Mouse (Mus musculus) brain, embryonic 14.5 days (tissue): ENCODE results near the gene Kdm2a. TPM values are rescaled to one million over a fixed set of nuclear protein-coding genes. Genes with fewer than 3 reads are reported as not detected.
A peak's percentile ranks its signal among the peaks of the same experiment; 100 is the strongest.

Experiments
- DNase-seq: peaks from one replicate; pipeline ENCODE4 v3.0.0-alpha.2; 2011; ENCODE audit warnings: low read depth
- CTCF ChIP-seq: fragments of 200-500 bp; IDR thresholded peaks from 2 replicates; pipeline ENCODE4 v1.5.1; 2012; ENCODE audit warnings: inconsistent platforms, mild to moderate bottlenecking, moderate library complexity, borderline replicate concordance; ENCODE audit not compliant: insufficient read depth, insufficient read length; ENCODE audit errors: extremely low read depth
- POLR2A ChIP-seq: fragments of 200-500 bp; IDR thresholded peaks from 2 replicates; pipeline ENCODE4 v1.6.1; 2012; ENCODE audit warnings: mild to moderate bottlenecking, inconsistent platforms, borderline replicate concordance; ENCODE audit not compliant: poor library complexity, insufficient read depth, insufficient read length, severe bottlenecking; ENCODE audit errors: extremely low read depth
- polyA plus RNA-seq: library from polyadenylated mRNA; depleted of rRNA; stranded (reverse); fragments of >200 nt; gene quantifications from 2 replicates; pipeline ENCODE4 v1.2.3, GENCODE M21; 2012

Gene Kdm2a
- polyA plus RNA-seq, 1 experiment, result 88.9 TPM

DNA sequence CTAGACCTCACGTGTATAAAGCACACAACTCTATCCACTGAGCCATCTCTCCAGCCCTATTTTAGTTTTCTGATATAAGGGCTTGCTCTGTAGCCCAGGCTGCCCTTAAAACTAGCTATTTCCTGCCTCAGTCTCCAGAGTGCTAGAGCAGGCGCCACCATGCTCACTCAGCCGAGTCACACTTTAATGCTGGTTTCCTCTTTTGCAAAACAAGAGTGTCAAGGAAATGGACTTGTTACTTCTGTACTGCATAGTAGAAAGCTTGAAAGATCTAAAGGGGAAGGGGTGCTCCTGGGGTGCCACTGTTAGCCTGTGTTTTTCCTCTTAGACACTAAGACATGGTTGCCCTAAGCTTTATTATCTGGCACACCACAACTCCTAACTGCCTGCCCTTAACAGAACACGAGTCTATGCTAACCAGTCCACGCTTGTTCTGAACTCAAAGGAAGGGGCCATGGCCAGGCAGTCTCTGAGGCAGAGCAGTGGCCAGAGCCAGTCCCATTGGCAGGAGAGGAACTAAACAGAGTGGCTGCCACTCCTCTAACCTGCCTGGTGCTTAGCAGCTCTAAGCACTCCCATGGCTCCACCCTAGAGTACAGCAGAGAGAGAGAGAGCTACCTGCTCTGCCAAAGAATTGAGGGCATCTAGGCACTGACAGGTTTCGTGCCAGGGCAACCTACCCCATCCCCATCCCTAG is 98.4 kb downstream of the Kdm2a start:
- DNase-seq, result no peak
- TF ChIP-seq POLR2A (no peak), CTCF (no peak)

DNA sequence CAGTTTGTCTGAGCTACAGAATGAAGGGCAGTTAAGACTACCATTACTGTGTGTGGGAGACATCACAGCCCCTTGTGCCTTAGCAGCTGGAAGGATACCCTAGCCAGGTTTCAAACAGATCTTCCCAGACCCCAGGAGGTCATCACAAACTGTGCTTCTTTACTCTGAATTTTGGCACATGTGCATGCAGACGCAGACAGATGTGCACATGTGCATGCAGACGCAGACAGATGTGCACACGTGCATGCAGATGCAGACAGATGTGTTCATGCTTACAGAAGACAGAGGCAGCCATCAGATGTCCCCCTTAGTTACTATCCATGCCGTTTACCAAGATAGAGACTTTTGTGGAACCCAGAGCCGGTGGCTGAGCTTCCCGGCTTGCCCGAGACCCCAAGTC is 99.0 kb downstream of the Kdm2a start:
- DNase-seq, result no peak
- no peak for TF ChIP-seq CTCF
- no peak for TF ChIP-seq POLR2A

DNA sequence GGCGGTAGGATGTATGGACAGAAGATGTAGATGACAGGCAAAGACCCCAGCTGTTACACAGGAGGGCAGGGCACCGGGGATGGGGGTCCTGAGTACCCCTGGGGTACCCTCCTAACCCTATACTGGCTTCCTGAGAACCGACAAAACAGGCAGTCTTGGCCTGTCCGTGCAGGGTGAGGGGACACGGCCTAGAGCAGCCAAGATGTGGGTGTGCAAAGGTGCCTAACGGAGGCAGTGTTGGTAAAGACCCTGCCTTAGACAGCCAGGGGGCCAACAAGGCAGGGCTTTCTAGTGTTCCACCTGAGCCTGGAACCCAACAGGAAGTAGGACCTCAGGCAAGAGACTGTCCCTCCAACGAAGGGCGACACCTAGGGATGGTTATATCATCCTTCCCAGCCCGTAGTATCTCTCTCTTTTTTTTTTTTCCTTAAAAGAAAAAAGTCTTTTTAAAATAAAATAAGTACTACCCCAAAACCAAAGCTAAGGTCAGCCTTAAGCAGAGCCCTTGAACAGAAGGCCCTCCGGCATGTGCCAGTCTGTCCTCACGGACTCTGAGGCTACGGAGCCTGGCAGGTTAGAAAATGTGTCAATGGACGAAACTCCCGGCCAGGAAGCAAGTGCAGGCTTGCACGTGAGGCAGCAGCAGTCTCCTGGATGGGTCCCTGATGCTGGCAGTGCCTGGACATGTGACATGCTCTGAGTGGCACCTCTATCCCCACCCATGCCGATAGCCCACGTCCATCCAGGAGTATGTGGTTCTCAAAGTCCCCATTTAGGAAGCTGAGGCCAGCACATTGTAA is 99.6 kb downstream of the Kdm2a start:
- no peak for TF ChIP-seq CTCF
- DNase-seq, result no peak

DNA sequence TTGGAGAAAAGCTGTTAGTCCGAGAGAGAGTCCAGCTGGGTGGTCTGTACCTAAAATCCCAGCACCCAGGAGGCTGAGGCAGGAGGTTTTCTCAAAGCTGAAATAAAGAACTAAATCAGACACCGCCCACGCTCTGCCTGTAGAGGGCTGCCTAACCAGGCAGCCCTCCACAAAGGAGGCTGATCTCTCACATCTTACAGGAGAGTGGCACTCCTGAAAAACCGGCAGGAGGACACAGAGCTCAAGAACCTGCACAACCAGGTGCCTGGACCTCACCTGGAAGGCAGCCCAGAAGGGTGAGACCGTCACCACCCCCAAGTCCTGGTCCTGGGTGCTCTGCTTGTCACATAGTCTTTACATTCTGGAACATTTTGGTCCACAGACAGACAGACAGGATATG is 100.2 kb downstream of the Kdm2a start:
- TF ChIP-seq CTCF, result no peak

DNA sequence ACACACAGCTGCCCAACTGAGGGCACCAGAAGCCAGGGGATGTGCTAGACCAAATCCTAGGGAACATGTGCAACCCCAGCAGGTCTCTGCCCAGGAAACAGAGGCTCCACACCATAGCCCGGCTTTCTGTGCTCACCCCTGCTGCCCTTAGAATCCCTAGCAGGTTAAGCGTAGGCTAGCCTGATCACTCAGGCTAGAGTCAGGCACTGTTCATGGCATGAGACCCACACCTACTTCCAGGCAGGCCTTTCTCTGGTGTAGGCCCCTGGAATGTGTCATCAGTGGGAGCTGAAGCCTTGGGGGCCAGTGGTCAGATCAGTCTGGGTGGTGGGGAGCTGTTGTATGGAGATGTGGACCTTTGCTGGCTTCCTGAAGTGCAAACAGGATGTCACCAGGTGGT is 101.5 kb downstream of the Kdm2a start:
- TF ChIP-seq POLR2A, result no peak
- TF ChIP-seq CTCF, result no peak
- no peak for DNase-seq

More for the DNA sequence above, 100.2 kb downstream of the Kdm2a start:
- no peak for DNase-seq

DNA sequence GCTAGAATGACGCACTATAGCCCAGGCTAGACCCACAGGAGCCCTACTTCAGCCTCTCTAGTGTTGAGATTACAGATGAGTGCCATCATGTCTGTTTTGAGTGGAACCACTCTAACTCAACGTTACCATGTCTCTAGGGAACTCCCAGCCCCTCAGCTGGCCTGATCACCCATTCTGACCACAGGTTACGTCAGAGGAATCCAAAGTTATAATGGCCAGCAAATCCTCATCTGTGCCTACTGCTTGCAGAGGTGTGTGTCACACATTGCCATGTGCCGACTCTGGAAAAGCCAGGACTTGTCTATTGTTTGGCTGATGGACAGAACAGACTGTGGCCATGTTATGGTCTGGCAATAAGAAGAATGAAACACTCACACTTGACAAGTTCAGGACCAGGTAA is 102.7 kb downstream of the Kdm2a start:
- no peak for DNase-seq
- TF ChIP-seq POLR2A, result no peak
- TF ChIP-seq CTCF, result no peak

DNA sequence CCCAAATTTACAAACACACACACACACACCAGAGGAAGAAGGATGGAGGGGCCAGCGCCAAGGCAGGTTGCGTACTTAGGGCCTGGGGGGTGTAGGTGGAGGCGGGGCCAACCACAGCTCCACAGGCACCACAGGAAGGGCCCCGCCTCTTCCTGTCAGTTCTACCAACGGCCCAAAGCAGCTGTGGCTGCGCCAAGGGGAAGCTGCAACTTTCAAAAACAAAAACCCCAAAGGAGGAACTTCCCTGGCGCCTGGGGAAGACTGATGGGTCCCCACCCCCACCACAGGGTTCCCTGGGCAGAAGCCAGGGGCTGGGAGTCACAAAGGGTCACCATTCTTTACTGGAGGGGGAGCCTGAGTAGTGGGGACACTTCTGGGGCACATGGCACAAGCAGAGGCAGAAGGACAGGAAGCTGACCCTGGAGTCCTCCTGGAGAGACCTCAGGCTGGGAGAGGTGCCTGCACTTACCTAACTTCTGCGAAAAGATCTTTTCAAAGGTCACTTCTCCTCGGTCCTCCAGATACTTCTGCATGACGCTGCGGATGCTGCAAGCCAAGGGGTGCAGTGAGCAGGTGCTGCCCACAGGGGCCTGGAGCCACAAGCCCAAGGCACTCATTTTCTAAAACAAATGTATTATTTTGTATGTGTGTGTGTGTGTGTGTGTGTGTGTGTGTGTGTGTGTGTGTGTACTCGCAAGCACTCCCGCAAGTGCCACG is 103.5 kb downstream of the Kdm2a start:
- TF ChIP-seq CTCF, result no peak
- no peak for DNase-seq

DNA sequence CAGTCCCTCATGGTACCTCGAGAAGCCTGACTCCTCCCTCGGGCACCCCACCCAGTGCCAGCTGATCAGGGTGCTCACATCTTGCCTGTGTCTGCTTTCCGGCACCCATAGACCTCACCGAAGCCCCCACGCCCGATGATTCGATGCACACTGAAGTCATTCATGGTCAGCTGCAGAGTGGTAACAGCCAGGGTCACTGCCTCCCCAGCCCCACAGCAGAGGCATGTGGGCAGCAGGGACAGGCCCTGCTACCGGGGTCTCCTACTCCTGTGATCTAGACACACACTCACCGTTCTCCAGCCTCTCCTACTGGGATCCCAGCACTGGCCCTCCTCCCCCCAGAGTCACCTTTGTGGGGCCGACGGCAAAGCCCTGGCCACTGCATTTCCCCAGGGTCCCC is 106.9 kb downstream of the Kdm2a start:
- no peak for DNase-seq
- no peak for TF ChIP-seq POLR2A
- TF ChIP-seq CTCF, result no peak

DNA sequence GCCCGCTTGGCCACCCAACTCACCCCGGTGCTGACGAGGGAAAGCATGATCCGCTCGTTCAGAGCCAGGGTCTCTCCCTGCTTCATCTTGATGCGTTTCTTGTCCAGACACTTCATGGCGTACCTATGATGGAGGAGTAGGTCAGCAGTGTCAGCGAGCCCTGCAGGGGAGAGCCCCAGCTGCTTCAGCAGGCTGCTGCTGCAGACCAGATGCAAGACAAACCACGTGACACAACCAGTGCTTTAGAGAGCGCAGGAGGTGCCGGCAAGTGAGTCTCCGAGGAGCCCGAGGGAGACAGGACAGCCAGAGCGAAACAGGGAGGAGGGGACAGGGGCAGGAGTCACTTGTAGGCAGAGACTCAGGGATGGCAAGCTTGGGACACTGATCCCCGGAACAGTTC is 107.3 kb downstream of the Kdm2a start:
- TF ChIP-seq CTCF, result no peak
- no peak for TF ChIP-seq POLR2A
- no peak for DNase-seq

DNA sequence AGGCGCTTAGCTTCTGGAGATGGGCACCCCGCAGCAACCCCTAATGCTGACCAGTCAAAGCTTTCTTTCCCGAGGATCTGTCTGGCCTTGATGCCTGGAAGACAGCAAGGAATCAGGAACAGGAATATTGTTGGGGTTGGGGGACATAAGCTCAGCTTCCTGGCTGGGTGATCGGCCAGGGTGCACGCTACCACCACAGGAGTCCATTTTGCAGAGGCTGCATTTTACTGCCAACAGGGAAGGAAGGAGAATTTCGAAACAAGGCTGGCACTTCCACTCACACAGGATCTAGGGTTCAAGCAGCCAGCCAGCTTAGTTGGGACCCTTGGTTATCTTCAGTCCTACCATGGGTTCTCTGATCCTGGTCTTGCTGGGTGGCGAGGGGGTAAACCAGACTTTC is 114.4 kb downstream of the Kdm2a start:
- DNase-seq, result no peak
- TF ChIP-seq POLR2A (no peak), CTCF (no peak)

DNA sequence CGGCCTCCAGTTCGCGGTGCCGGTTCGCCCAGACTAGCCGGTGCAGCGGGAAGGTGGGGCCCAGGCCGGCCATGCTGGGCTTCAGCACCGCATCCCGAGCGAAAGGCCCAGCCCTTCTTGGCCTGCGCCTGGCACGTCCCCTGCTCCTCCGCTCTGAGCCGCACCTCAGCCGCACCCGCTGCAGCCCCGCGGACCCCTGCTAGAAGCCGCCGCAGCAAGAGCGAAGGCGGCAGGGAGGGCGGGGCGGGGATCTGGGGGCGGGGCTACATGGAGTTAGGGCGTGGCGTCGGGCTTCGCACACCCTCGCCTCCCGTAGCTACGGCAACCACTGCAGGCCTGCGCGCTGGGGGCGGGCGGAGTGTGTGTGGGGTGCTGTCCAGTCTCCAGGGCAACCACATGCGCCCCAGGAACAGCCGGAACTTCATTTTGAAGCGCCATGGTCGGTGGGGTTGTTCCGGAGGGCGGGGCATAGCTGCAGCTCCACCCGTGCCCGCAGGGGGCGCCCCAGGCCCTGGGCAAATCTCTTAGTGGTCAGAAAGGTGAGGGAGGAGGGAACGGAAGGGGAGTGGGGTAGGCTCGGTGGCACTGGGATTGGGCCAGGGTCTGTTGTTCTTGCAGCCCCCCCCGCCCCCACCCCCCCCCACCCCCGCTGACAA is 115.1 kb downstream of the Kdm2a start, which contains the start of gene Ankrd13d:
Ankrd13d (minus strand) TSS at position 240 of the 656 bp plus-strand sequence.
- DNase-seq, result peak; percentile 95
- TF ChIP-seq CTCF, result peak; percentile 85
- TF ChIP-seq POLR2A, result peak; percentile 43; the same call in 1 of the 2 replicates

DNA sequence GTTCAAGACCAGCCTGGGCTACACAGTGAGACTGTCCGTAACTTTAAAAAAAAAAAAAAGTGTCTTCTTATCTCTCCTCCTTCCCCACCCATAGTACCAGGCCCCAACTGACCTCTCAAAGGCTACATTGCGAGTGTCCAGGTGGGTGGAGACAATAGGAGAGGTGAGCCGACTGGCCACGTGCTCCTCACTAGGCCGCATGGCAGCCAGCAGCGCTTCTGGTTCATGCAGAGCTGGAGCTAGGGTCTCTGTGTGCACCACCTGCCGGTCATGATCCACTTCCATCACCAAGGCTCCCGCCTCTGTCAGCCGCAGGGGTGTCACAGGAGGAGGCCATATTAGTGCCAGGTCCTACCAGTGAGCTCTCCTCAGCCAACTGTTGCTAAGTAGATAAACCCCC is 117.7 kb downstream of the Kdm2a start:
- no peak for DNase-seq
- TF ChIP-seq POLR2A (no peak), CTCF (no peak)

DNA sequence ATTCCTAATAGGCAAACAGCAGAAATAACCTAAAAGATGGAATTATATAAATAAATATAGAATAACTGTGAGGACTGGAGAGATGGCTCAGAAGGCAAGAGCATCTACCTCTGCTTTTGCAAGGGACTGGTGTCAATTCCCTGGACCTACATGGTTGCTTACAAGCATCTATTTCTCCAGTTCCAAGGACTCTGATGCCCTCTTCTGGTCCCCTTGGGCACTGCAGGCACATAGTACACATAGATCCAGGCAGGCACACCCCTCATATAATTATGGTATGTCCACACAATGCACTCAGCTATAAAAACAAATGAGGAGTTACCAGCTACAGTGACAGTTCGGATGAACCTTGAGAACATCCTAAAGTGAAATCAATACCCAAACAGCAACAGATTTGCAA is 118.6 kb downstream of the Kdm2a start:
- DNase-seq, result no peak
- TF ChIP-seq CTCF, result no peak; the same call in 1 of the 2 replicates
- no peak for TF ChIP-seq POLR2A
